Mouse (Mus musculus) hindbrain, postnatal 0 days (tissue): ENCODE measurements around the gene Olfr904. TPM values are rescaled to one million over a fixed set of nuclear protein-coding genes. Genes with fewer than 3 reads are reported as not detected.

Source experiments
- ATAC-seq: fragments of 200-750 bp; cut with Nextera tagmentation; 2 replicates; pipeline ENCODE4 v1.8.0; 2017; ENCODE audit warnings: mild to moderate bottlenecking, moderate TSS enrichment, moderate library complexity
- DNase-seq: peaks from one replicate; pipeline ENCODE4 v3.0.0-alpha.2; 2015; ENCODE audit warnings: low spot score
- H3K27ac ChIP-seq: fragments of 300-500 bp; sonication (generic); 2 replicates; pipeline ENCODE4 v1.5.1; 2014; ENCODE audit warnings: mild to moderate bottlenecking
- H3K27me3 ChIP-seq: fragments of 300-500 bp; sonication (generic); 2 replicates; pipeline ENCODE4 v1.6.1; 2014; ENCODE audit warnings: low read length, mixed read lengths; ENCODE audit not compliant: insufficient read depth
- H3K36me3 ChIP-seq: fragments of 300-500 bp; sonication (generic); 2 replicates; pipeline ENCODE4 v1.6.1; 2014; ENCODE audit warnings: low read length, mixed read lengths; ENCODE audit not compliant: insufficient read depth
- H3K4me1 ChIP-seq: fragments of 300-500 bp; sonication (generic); 2 replicates; pipeline ENCODE4 v1.6.1; 2014; ENCODE audit warnings: antibody characterized with exemption, low read length, mixed read lengths; ENCODE audit not compliant: insufficient read depth
- H3K4me2 ChIP-seq: fragments of 300-500 bp; sonication (generic); 2 replicates; pipeline ENCODE4 v1.6.1; 2014; ENCODE audit warnings: low read depth, mild to moderate bottlenecking, low read length, moderate library complexity, mixed read lengths
- H3K4me3 ChIP-seq: fragments of 300-500 bp; sonication (generic); 2 replicates; pipeline ENCODE4 v1.5.1; 2014; ENCODE audit warnings: low read length
- H3K9ac ChIP-seq: fragments of 300-500 bp; sonication (generic); replicated peaks from 2 replicates; pipeline ENCODE4 v1.6.1; 2014; ENCODE audit warnings: mild to moderate bottlenecking, low read length, moderate library complexity, mixed read lengths
- H3K9me3 ChIP-seq: fragments of 300-500 bp; sonication (generic); 2 replicates; pipeline ENCODE4 v1.6.1; 2016; ENCODE audit warnings: low read length, mixed read lengths
- CTCF ChIP-seq: IDR thresholded peaks from 2 replicates; pipeline ENCODE4 v1.5.1; 2016; ENCODE audit warnings: antibody characterized with exemption, control low read depth, low read depth
- whole genome bisulfite sequencing: fragments of 180-500 bp; shearing (Covaris S2); extraction: QIAGEN DNeasy Blood & Tissue Kit; methylation state at CpG from one replicate; pipeline ENCODE4 v1.1.7; 2014; 5-methylcytosine and 5-hydroxymethylcytosine counted together
- polyA plus RNA-seq: library from polyadenylated mRNA; unstranded; fragments of >200 nt; fragmentation: Nextera tagmentation; extraction: Ambion mirVana; gene quantifications from 2 replicates; pipeline ENCODE4 v1.2.1, GENCODE M21; 2015
- total RNA-seq: library from RNA; depleted of rRNA; stranded (reverse); fragments of >200 nt; gene quantifications from 2 replicates; pipeline ENCODE4 v1.2.3, GENCODE M21; 2014; rRNA removed

Olfr904 gene
- total and polyA plus RNA-seq, 2 experiments from 2014 or later, result not detected

DNA sequence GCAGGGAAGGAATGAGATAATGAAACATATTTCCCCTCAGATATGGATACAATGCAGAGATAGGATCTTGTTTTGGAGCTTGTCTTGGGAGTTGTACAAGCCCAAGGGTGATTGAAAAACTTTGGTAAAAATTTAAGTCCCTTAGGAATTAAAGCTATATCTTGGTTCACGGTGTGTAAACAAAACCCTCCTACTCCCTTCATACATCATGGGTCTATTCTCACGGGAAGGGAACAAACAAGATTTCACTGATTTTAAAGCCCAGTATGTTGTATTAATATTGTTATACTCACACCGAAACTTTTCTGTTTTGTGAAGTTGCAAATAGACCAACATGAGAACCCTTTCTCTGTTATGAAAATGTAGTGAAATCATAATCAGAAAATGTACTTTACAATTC lies 23.8 kb downstream of the Olfr904 start, which contains the start of gene Olfr906:
TSS of gene Olfr906 (plus strand) at position 301 of the 400 bp plus-strand sequence.
- Histone ChIP-seq H3K4me1 (no peaks in the 10 kb centered on the region), H3K4me2 (no peak within 1 kb of the TSS), H3K4me3 (no peak within 1 kb of the TSS), H3K9ac (no peak within 1 kb of the TSS), H3K36me3 (no peaks in the 10 kb centered on the region), H3K27me3 (no peaks in the 10 kb centered on the region), H3K27ac (no peak within 1 kb of the TSS), H3K9me3 (no peaks in the 10 kb centered on the region)
- ATAC-seq (no peak), DNase-seq (no peak)
- 87% methylated on average over 3 of the region's 3 CpGs for WGBS
- no peak for TF ChIP-seq CTCF

DNA sequence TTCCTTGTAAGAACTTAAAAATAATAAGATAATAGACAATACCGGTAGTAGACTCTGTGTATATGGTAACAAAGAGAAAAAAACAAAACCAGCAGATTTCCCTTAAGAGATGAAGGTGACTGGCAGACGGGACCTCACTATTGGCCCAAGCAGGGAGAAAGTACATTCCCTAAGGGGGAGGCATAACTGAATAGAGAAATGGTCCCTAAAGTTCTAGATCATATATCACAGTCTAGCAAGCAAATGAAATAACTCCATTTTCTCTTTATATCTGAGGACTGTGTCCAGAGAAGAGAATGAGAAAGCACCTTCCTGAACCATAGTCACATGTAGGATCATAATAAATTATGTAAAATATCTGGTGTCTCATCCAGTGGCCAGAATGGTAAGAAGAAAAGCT lies 32.6 kb downstream of the Olfr904 start, which contains the start of gene Olfr907:
TSS of gene Olfr907 (plus strand) at position 301 of the 400 bp plus-strand sequence.
- H3K27ac ChIP-seq, result no peak within 1 kb of the TSS
- DNase-seq (no peak), ATAC-seq (no peak)
- H3K4me2 ChIP-seq, result no peak within 1 kb of the TSS
- no peak within 1 kb of the TSS for H3K4me3 ChIP-seq
- 87% methylated on average over 2 of the region's 2 CpGs for WGBS
- no peak for TF ChIP-seq CTCF
- no peaks in the 10 kb centered on the region for H3K4me1 ChIP-seq
- H3K9me3 ChIP-seq, result no peaks in the 10 kb centered on the region
- no peak within 1 kb of the TSS for H3K9ac ChIP-seq
- H3K36me3 ChIP-seq, result no peaks in the 10 kb centered on the region
- no peaks in the 10 kb centered on the region for H3K27me3 ChIP-seq

DNA sequence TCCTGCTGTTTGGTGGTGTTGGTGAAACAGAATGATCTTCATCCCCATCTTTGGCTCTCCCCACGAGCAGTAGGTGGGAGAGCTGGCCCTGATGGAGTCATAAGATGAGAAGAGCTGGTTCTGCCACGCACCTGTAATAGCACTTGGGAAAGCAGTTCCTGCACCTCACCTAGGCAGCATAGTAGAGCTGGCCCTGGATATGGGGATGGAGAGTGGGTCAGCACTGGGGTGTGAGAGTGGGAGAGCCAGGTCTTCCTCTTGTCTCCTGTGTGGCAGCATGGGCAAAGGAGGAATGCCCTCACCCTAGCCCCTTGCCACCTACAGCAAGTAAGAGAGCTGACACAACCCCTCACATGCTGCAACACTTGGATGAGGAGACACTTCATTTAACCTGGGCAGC lies 49.4 kb downstream of the Olfr904 start:
- Histone ChIP-seq H3K27ac (no peak overlapping the region), H3K4me3 (no peak overlapping the region), H3K9me3 (no peaks in the 10 kb centered on the region), H3K36me3 (no peaks in the 10 kb centered on the region), H3K4me1 (no peaks in the 10 kb centered on the region), H3K9ac (no peak overlapping the region), H3K27me3 (no peaks in the 10 kb centered on the region), H3K4me2 (no peak overlapping the region)
- no peak for ATAC-seq
- no peak for DNase-seq
- TF ChIP-seq CTCF, result no peak
- WGBS, result 73% methylated on average over 2 of the region's 2 CpGs

Other genes with a start within 250 kb of the Olfr904 start
- not detected in 2 replicates for gene Olfr894, start 245.1 kb upstream of the Olfr904 start, total RNA-seq
- gene Olfr894, start 245.1 kb upstream of the Olfr904 start, polyA plus RNA-seq, result not detected in 2 replicates
- gene Olfr143, start 210.4 kb upstream of the Olfr904 start, total RNA-seq, result not detected in 2 replicates
- gene Olfr143, start 210.4 kb upstream of the Olfr904 start, polyA plus RNA-seq, result not detected in 2 replicates
- gene Olfr895, start 195.3 kb upstream of the Olfr904 start, total RNA-seq, result not detected in 2 replicates
- gene Olfr895, start 195.3 kb upstream of the Olfr904 start, polyA plus RNA-seq, result not detected in 2 replicates
- gene Olfr896-ps1, start 172.0 kb upstream of the Olfr904 start, total RNA-seq, result not detected in 2 replicates
- not detected in 2 replicates for gene Olfr896-ps1, start 172.0 kb upstream of the Olfr904 start, polyA plus RNA-seq
- not detected in 2 replicates for gene Olfr25, start 134.1 kb upstream of the Olfr904 start, total RNA-seq
- gene Olfr25, start 134.1 kb upstream of the Olfr904 start, polyA plus RNA-seq, result not detected in 2 replicates
- not detected in 2 replicates for gene Olfr898, start 114.7 kb upstream of the Olfr904 start, total RNA-seq
- not detected in 2 replicates for gene Olfr898, start 114.7 kb upstream of the Olfr904 start, polyA plus RNA-seq
- not detected in 2 replicates for gene Olfr250, start 96.2 kb upstream of the Olfr904 start, total RNA-seq
- gene Olfr250, start 96.2 kb upstream of the Olfr904 start, polyA plus RNA-seq, result not detected in 2 replicates
- not detected in 2 replicates for gene Olfr251, start 86.1 kb upstream of the Olfr904 start, total RNA-seq
- not detected in 2 replicates for gene Olfr251, start 86.1 kb upstream of the Olfr904 start, polyA plus RNA-seq
- gene Olfr147, start 61.4 kb upstream of the Olfr904 start, total RNA-seq, result not detected in 2 replicates
- gene Olfr147, start 61.4 kb upstream of the Olfr904 start, polyA plus RNA-seq, result not detected in 2 replicates
- not detected in 2 replicates for gene Olfr901, start 33.7 kb upstream of the Olfr904 start, total RNA-seq
- not detected in 2 replicates for gene Olfr901, start 33.7 kb upstream of the Olfr904 start, polyA plus RNA-seq
- gene Olfr902, start 15.5 kb upstream of the Olfr904 start, total RNA-seq, result not detected in 2 replicates
- not detected in 2 replicates for gene Olfr902, start 15.5 kb upstream of the Olfr904 start, polyA plus RNA-seq
- not detected in 2 replicates for gene Olfr905, start 8.0 kb downstream of the Olfr904 start, total RNA-seq
- gene Olfr905, start 8.0 kb downstream of the Olfr904 start, polyA plus RNA-seq, result not detected in 2 replicates
- gene Olfr906, start 23.9 kb downstream of the Olfr904 start, total RNA-seq, result not detected in 2 replicates
- gene Olfr906, start 23.9 kb downstream of the Olfr904 start, polyA plus RNA-seq, result not detected in 2 replicates
- not detected in 2 replicates for gene Olfr907, start 32.7 kb downstream of the Olfr904 start, total RNA-seq
- gene Olfr907, start 32.7 kb downstream of the Olfr904 start, polyA plus RNA-seq, result not detected in 2 replicates
- not detected in 2 replicates for gene Olfr911-ps1, start 58.4 kb downstream of the Olfr904 start, total RNA-seq
- gene Olfr911-ps1, start 58.4 kb downstream of the Olfr904 start, polyA plus RNA-seq, result not detected in 2 replicates
- gene Olfr910, start 74.7 kb downstream of the Olfr904 start, total RNA-seq, result not detected in 2 replicates
- not detected in 2 replicates for gene Olfr910, start 74.7 kb downstream of the Olfr904 start, polyA plus RNA-seq
- not detected in 2 replicates for gene Olfr912, start 117.0 kb downstream of the Olfr904 start, total RNA-seq
- gene Olfr912, start 117.0 kb downstream of the Olfr904 start, polyA plus RNA-seq, result not detected in 2 replicates
- not detected in 2 replicates for gene Olfr913, start 129.6 kb downstream of the Olfr904 start, total RNA-seq
- not detected in 2 replicates for gene Olfr913, start 129.6 kb downstream of the Olfr904 start, polyA plus RNA-seq
- not detected in 2 replicates for gene Olfr914, start 142.0 kb downstream of the Olfr904 start, total RNA-seq
- gene Olfr914, start 142.0 kb downstream of the Olfr904 start, polyA plus RNA-seq, result not detected in 2 replicates
- not detected in 2 replicates for gene Olfr916, start 196.7 kb downstream of the Olfr904 start, total RNA-seq
- gene Olfr916, start 196.7 kb downstream of the Olfr904 start, polyA plus RNA-seq, result not detected in 2 replicates
- gene Olfr917, start 202.7 kb downstream of the Olfr904 start, total RNA-seq, result not detected in 2 replicates
- gene Olfr917, start 202.7 kb downstream of the Olfr904 start, polyA plus RNA-seq, result not detected in 2 replicates
- not detected in 2 replicates for gene Olfr918, start 211.5 kb downstream of the Olfr904 start, total RNA-seq
- not detected in 2 replicates for gene Olfr918, start 211.5 kb downstream of the Olfr904 start, polyA plus RNA-seq
- not detected in 2 replicates for gene Olfr919, start 240.5 kb downstream of the Olfr904 start, total RNA-seq
- gene Olfr919, start 240.5 kb downstream of the Olfr904 start, polyA plus RNA-seq, result not detected in 2 replicates